Mouse (Mus musculus) forebrain, embryonic 13.5 days (tissue): ENCODE measurements at regions not wholly inside any gene's neighbourhood (a gene's known extent, or its start where the extent isn't known, plus 50 kb on each side); places are given as distances from the start of the nearest gene placed in this dataset.

Experiments used
- ATAC-seq: fragments of 200-750 bp; cut with Nextera tagmentation; 2 replicates; pipeline ENCODE4 v1.8.0; 2017
- H3K27ac ChIP-seq: fragments of 300-500 bp; sonication (generic); 2 replicates; pipeline ENCODE4 v1.5.1; 2015; ENCODE audit warnings: inconsistent platforms, mild to moderate bottlenecking, moderate library complexity
- H3K27me3 ChIP-seq: fragments of 300-500 bp; sonication (generic); 2 replicates; pipeline ENCODE4 v1.6.1; 2015; ENCODE audit warnings: mild to moderate bottlenecking, inconsistent platforms
- H3K36me3 ChIP-seq: fragments of 300-500 bp; sonication (generic); 2 replicates; pipeline ENCODE4 v1.6.1; 2015; ENCODE audit warnings: mild to moderate bottlenecking, inconsistent platforms; ENCODE audit not compliant: poor library complexity, severe bottlenecking
- H3K4me1 ChIP-seq: fragments of 300-500 bp; sonication (generic); 2 replicates; pipeline ENCODE4 v1.6.1; 2015; ENCODE audit warnings: inconsistent platforms
- H3K4me2 ChIP-seq: fragments of 300-500 bp; sonication (generic); 2 replicates; pipeline ENCODE4 v1.6.1; 2015; ENCODE audit warnings: inconsistent platforms, mild to moderate bottlenecking, moderate library complexity
- H3K4me3 ChIP-seq: fragments of 300-500 bp; sonication (generic); 2 replicates; pipeline ENCODE4 v1.5.1; 2015; ENCODE audit warnings: mild to moderate bottlenecking, inconsistent platforms
- H3K9ac ChIP-seq: fragments of 300-500 bp; sonication (generic); 2 replicates; pipeline ENCODE4 v1.6.1; 2015; ENCODE audit warnings: mild to moderate bottlenecking, inconsistent platforms
- H3K9me3 ChIP-seq: fragments of 300-500 bp; sonication (generic); replicated peaks from 2 replicates; pipeline ENCODE4 v1.6.1; 2016; ENCODE audit warnings: inconsistent platforms
- WGBS: fragments of 180-500 bp; shearing (Covaris S2); methylation state at CpG from one replicate; pipeline ENCODE4 v1.1.7; 2015; 5-methylcytosine and 5-hydroxymethylcytosine counted together

DNA sequence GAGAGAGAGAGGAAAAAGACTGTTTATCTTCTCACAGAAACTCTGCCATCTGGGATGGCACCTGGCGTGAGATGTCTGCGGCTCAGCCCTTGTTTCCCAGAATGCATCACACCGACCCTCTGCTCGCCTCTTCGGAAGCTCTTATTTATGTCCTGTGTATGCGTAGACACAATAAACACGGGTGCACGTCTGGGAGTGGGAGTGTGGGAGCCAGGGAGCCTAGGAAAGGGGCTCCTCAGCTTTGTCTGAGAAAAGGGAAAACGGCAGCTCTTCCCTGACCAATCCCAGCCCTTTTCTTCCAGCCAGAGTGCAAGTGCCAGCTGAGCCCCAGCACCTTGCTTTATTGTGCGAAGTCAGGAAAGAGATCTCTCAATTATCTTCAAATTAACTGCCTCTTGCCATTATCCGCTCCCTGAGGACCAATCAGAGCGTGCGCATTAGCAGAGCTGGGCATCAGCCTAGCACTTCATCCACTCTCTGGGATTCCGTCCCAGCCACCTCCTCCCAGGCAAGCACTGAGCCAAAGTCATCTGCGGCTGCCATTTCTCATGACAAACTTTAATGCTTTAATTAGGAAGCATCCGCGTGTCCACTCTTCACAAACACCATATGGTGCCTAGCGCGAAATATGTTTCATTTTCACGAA is 63.8 kb upstream of the Gm10260 start:
- no peaks in the 10 kb centered on the region for H3K36me3 ChIP-seq
- H3K9me3 ChIP-seq, result no peaks in the 10 kb centered on the region
- peaks cover 38% of the 10 kb centered on the region for H3K4me1 ChIP-seq
- 15% methylated on average over 20 of the region's 20 CpGs for WGBS
- peak overlapping the region; percentile 87 for H3K27ac ChIP-seq
- peak overlapping the region; percentile 43; the same call in 1 of the 2 replicates for H3K9ac ChIP-seq
- H3K27me3 ChIP-seq, result no peaks in the 10 kb centered on the region
- H3K4me3 ChIP-seq, result peak overlapping the region; percentile 28
- peak; percentile 91 for ATAC-seq
- H3K4me2 ChIP-seq, result peak overlapping the region; percentile 51

GRCm38 (mm10) chr13:97821630-97822029 is 61.2 kb upstream of the Gm10260 start:
- no peaks in the 10 kb centered on the region for H3K9me3 ChIP-seq
- ATAC-seq, result no peak
- 83% methylated on average over 2 of the region's 2 CpGs for WGBS
- H3K27ac ChIP-seq, result no peak overlapping the region; the same call in 1 of the 2 replicates
- H3K4me2 ChIP-seq, result no peak overlapping the region
- H3K9ac ChIP-seq, result no peak overlapping the region
- no peaks in the 10 kb centered on the region for H3K27me3 ChIP-seq
- no peaks in the 10 kb centered on the region for H3K36me3 ChIP-seq
- H3K4me1 ChIP-seq, result peaks cover 38% of the 10 kb centered on the region
- no peak overlapping the region for H3K4me3 ChIP-seq

DNA sequence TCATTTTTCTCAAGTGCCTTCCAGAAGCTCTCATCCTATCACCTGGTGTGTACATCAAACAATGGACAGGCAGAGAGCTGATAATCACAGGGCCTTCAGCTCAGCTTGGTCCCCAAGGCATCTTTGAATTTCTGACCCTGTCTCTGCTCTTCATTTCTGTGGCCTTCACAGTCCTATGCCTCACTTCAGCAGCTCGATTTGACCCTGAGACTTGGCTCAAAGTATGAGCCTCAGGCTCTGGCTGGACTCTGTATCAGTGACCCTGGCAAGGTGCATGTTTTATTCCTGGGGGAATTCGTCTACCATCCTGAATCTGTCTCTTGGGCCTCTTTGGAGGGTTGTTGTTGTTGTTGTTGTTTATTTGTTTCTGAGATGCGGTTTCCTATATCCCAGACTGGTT is 60.6 kb upstream of the Gm10260 start:
- H3K36me3 ChIP-seq, result no peaks in the 10 kb centered on the region
- no peaks in the 10 kb centered on the region for H3K9me3 ChIP-seq
- H3K4me1 ChIP-seq, result peaks cover 33% of the 10 kb centered on the region
- H3K4me3 ChIP-seq, result no peak overlapping the region
- WGBS, result 81% methylated on average over 3 of the region's 3 CpGs
- H3K27me3 ChIP-seq, result no peaks in the 10 kb centered on the region
- H3K4me2 ChIP-seq, result no peak overlapping the region
- no peak overlapping the region for H3K9ac ChIP-seq
- no peak for ATAC-seq
- no peak overlapping the region for H3K27ac ChIP-seq

DNA sequence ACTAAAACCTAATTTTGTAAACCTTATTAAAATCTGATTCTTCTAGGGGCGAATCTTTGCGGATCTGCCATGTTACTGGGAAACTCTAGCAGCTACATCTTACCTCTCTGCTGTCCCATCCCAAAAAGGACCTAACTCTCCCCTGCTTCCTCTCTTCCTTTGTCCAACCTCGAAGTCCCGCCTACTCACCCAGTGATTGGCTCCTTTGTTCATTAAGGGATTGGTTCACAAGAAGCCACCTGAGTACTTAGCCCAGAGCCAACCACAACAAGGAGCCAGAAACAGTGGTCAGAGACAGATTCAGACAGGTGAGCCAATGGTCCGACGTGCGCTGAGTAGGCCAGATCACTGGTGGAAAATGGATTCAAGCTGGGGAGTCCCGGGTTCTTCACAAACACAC is 60.0 kb upstream of the Gm10260 start:
- Histone ChIP-seq H3K4me2 (no peak overlapping the region), H3K27ac (no peak overlapping the region), H3K4me1 (peaks cover 27% of the 10 kb centered on the region), H3K9me3 (no peaks in the 10 kb centered on the region), H3K9ac (no peak overlapping the region), H3K4me3 (no peak overlapping the region), H3K27me3 (no peaks in the 10 kb centered on the region), H3K36me3 (no peaks in the 10 kb centered on the region)
- no peak for ATAC-seq
- WGBS, result 98% methylated on average over 8 of the region's 8 CpGs

- H3K4me2 ChIP-seq, result no peak overlapping the region
- peaks cover 14% of the 10 kb centered on the region for H3K4me1 ChIP-seq
- no peaks in the 10 kb centered on the region for H3K36me3 ChIP-seq
- H3K27ac ChIP-seq, result no peak overlapping the region
- WGBS, result 91% methylated on average over 9 of the region's 9 CpGs
- H3K27me3 ChIP-seq, result no peaks in the 10 kb centered on the region
- no peak for ATAC-seq
- H3K9me3 ChIP-seq, result no peaks in the 10 kb centered on the region
- H3K9ac ChIP-seq, result no peak overlapping the region
- H3K4me3 ChIP-seq, result no peak overlapping the region
Measured at GRCm38 (mm10) chr13:97819036-97819435, 58.6 kb upstream of the Gm10260 start.

DNA sequence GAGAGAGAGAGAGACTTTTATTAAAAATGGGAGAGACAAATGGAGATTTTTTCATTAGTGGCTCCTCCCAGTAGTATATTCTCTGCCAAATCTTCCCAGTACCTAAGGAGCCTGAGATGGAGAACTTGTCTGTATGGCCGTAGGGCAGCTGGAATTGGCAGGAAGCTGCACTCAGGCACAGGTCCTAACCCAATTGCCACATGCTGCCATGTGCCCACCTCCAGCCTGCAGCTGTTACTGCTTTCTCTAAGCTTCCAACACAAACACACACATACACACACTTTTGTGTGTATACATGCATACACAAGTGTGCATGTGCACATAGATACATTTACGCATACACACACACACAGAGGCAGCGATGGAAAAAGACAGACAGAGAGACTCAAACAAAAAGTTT is 56.5 kb upstream of the Gm10260 start:
- H3K4me1 ChIP-seq, result 0 out of 2 replicates have a peak, but pooled peaks cover 2% of the 10 kb centered on the region
- H3K4me2 ChIP-seq, result no peak overlapping the region
- H3K9me3 ChIP-seq, result no peaks in the 10 kb centered on the region
- no peak for ATAC-seq
- no peak overlapping the region for H3K27ac ChIP-seq
- 97% methylated on average over 3 of the region's 3 CpGs for WGBS
- no peak overlapping the region for H3K9ac ChIP-seq
- H3K36me3 ChIP-seq, result no peaks in the 10 kb centered on the region
- no peaks in the 10 kb centered on the region for H3K27me3 ChIP-seq
- no peak overlapping the region for H3K4me3 ChIP-seq
